Mouse (Mus musculus) intestine, embryonic 16.5 days (tissue): ENCODE measurements at regions not wholly inside any gene's neighbourhood (a gene's known extent, or its start where the extent isn't known, plus 50 kb on each side); places are given as distances from the start of the nearest gene placed in this dataset.

Experiments
- ATAC-seq: fragments of 200-750 bp; cut with Nextera tagmentation; 2 replicates; pipeline ENCODE4 v1.8.0; 2017; ENCODE audit warnings: moderate TSS enrichment, moderate library complexity
- H3K27ac ChIP-seq: fragments of 300-500 bp; sonication (generic); 2 replicates; pipeline ENCODE4 v1.5.1; 2014; ENCODE audit warnings: mild to moderate bottlenecking, low read length
- H3K27me3 ChIP-seq: fragments of 300-500 bp; sonication (generic); replicated peaks from 2 replicates; pipeline ENCODE4 v1.6.1; 2014; ENCODE audit warnings: low read length, control low read depth, mixed read lengths; ENCODE audit not compliant: control insufficient read depth, insufficient read depth
- H3K36me3 ChIP-seq: fragments of 300-500 bp; sonication (generic); 2 replicates; pipeline ENCODE4 v1.6.1; 2014; ENCODE audit warnings: low read length, control low read depth; ENCODE audit not compliant: control insufficient read depth, insufficient read depth
- H3K4me1 ChIP-seq: fragments of 300-500 bp; sonication (generic); 2 replicates; pipeline ENCODE4 v1.6.1; 2014; ENCODE audit warnings: low read length, control low read depth, mixed read lengths; ENCODE audit not compliant: control insufficient read depth, insufficient read depth
- H3K4me2 ChIP-seq: fragments of 300-500 bp; sonication (generic); 2 replicates; pipeline ENCODE4 v1.6.1; 2014; ENCODE audit warnings: low read depth, low read length, control low read depth
- H3K4me3 ChIP-seq: fragments of 300-500 bp; sonication (generic); 2 replicates; pipeline ENCODE4 v1.5.1; 2014; ENCODE audit warnings: mild to moderate bottlenecking, low read length
- H3K9ac ChIP-seq: fragments of 300-500 bp; sonication (generic); 2 replicates; pipeline ENCODE4 v1.6.1; 2014; ENCODE audit warnings: low read depth, low read length
- H3K9me3 ChIP-seq: fragments of 300-500 bp; sonication (generic); 2 replicates; pipeline ENCODE4 v1.6.1; 2016; ENCODE audit warnings: low read length, control low read depth; ENCODE audit not compliant: control insufficient read depth
- WGBS: fragments of 180-500 bp; shearing (Covaris S2); extraction: QIAGEN DNeasy Blood & Tissue Kit; methylation state at CpG from one replicate; pipeline ENCODE4 v1.1.7; 2014; 5-methylcytosine and 5-hydroxymethylcytosine counted together

- H3K27me3 ChIP-seq = no peaks in the 10 kb centered on the region
- H3K9ac ChIP-seq = no peak overlapping the region
- peaks cover 6% of the 10 kb centered on the region for H3K4me1 ChIP-seq
- H3K9me3 ChIP-seq = no peaks in the 10 kb centered on the region
- no peaks in the 10 kb centered on the region for H3K36me3 ChIP-seq
- H3K4me3 ChIP-seq = no peak overlapping the region
- WGBS = 50% methylated on average over 3 of the region's 3 CpGs
- ATAC-seq = no peak
- no peak overlapping the region for H3K4me2 ChIP-seq
- no peak overlapping the region for H3K27ac ChIP-seq
Observed at GRCm38 (mm10) chr6:98872334-98872733, 529.8 kb upstream of the Gm765 start.

- no peak for ATAC-seq
- Histone ChIP-seq H3K4me2 (no peak overlapping the region), H3K4me3 (no peak overlapping the region), H3K27me3 (no peaks in the 10 kb centered on the region), H3K9ac (no peak overlapping the region), H3K36me3 (no peaks in the 10 kb centered on the region), H3K9me3 (no peaks in the 10 kb centered on the region), H3K27ac (no peak overlapping the region), H3K4me1 (peaks cover 6% of the 10 kb centered on the region)
- 73% methylated on average over 6 of the region's 6 CpGs for WGBS
Observed at GRCm38 (mm10) chr6:98869772-98870171, 527.2 kb upstream of the Gm765 start.

GRCm38 (mm10) chr6:98864306-98864705 lies 521.8 kb upstream of the Gm765 start:
- H3K27ac ChIP-seq = no peak overlapping the region
- H3K4me1 ChIP-seq = no peaks in the 10 kb centered on the region
- H3K4me3 ChIP-seq = no peak overlapping the region
- H3K9ac ChIP-seq = no peak overlapping the region
- no peak overlapping the region for H3K4me2 ChIP-seq
- H3K27me3 ChIP-seq = no peaks in the 10 kb centered on the region
- H3K9me3 ChIP-seq = no peaks in the 10 kb centered on the region
- no peaks in the 10 kb centered on the region for H3K36me3 ChIP-seq
- 53% methylated on average over 2 of the region's 2 CpGs for WGBS
- no peak for ATAC-seq

GRCm38 (mm10) chr6:98855958-98856357 lies 513.4 kb upstream of the Gm765 start:
- Histone ChIP-seq H3K4me3 (no peak overlapping the region), H3K27ac (no peak overlapping the region), H3K4me1 (no peaks in the 10 kb centered on the region), H3K9ac (no peak overlapping the region), H3K4me2 (no peak overlapping the region), H3K36me3 (no peaks in the 10 kb centered on the region), H3K27me3 (no peaks in the 10 kb centered on the region), H3K9me3 (no peaks in the 10 kb centered on the region)
- ATAC-seq = no peak
- 85% methylated on average over 1 of the region's 1 CpGs for WGBS

- H3K27ac ChIP-seq = no peak overlapping the region
- no peak for ATAC-seq
- peaks cover 3% of the 10 kb centered on the region; the same call in 1 of the 2 replicates for H3K4me1 ChIP-seq
- WGBS = 88% methylated on average over 2 of the region's 2 CpGs
- H3K36me3 ChIP-seq = no peaks in the 10 kb centered on the region
- no peak overlapping the region for H3K4me2 ChIP-seq
- no peaks in the 10 kb centered on the region for H3K9me3 ChIP-seq
- H3K9ac ChIP-seq = no peak overlapping the region
- no peak overlapping the region for H3K4me3 ChIP-seq
- H3K27me3 ChIP-seq = no peaks in the 10 kb centered on the region
Observed at GRCm38 (mm10) chr6:98850906-98851305, 508.4 kb upstream of the Gm765 start.

- 71% methylated on average over 1 of the region's 1 CpGs for WGBS
Observed at GRCm38 (mm10) chr6:98848835-98849234, 506.3 kb upstream of the Gm765 start.

GRCm38 (mm10) chr6:98846001-98846695 lies 503.6 kb upstream of the Gm765 start:
- H3K4me1 ChIP-seq = peaks cover 6% of the 10 kb centered on the region
- 43% methylated on average over 5 of the region's 5 CpGs for WGBS
- no peak overlapping the region for H3K4me2 ChIP-seq
- ATAC-seq = no peak
- H3K27ac ChIP-seq = no peak overlapping the region
- H3K27me3 ChIP-seq = no peaks in the 10 kb centered on the region
- H3K9ac ChIP-seq = no peak overlapping the region
- H3K9me3 ChIP-seq = no peaks in the 10 kb centered on the region
- no peak overlapping the region for H3K4me3 ChIP-seq
- H3K36me3 ChIP-seq = no peaks in the 10 kb centered on the region

More at GRCm38 (mm10) chr6:98848835-98849234, 506.3 kb upstream of the Gm765 start:
- no peak overlapping the region for H3K4me3 ChIP-seq
- H3K36me3 ChIP-seq = no peaks in the 10 kb centered on the region
- no peak overlapping the region for H3K9ac ChIP-seq
- no peak overlapping the region for H3K27ac ChIP-seq
- no peak overlapping the region for H3K4me2 ChIP-seq
- H3K9me3 ChIP-seq = no peaks in the 10 kb centered on the region
- peak; percentile 95 for ATAC-seq
- H3K4me1 ChIP-seq = peaks cover 3% of the 10 kb centered on the region; the same call in 1 of the 2 replicates
- no peaks in the 10 kb centered on the region for H3K27me3 ChIP-seq

- H3K9me3 ChIP-seq = no peaks in the 10 kb centered on the region
- peak; percentile 43 for ATAC-seq
- H3K4me3 ChIP-seq = no peak overlapping the region
- no peak overlapping the region; the same call in 1 of the 2 replicates for H3K27ac ChIP-seq
- H3K4me1 ChIP-seq = peaks cover 6% of the 10 kb centered on the region
- H3K27me3 ChIP-seq = no peaks in the 10 kb centered on the region
- no peaks in the 10 kb centered on the region for H3K36me3 ChIP-seq
- WGBS = 53% methylated on average over 5 of the region's 5 CpGs
- H3K4me2 ChIP-seq = no peak overlapping the region
- H3K9ac ChIP-seq = no peak overlapping the region
Observed at GRCm38 (mm10) chr6:98843598-98843997, 501.0 kb upstream of the Gm765 start.

GRCm38 (mm10) chr6:98842924-98843323 lies 500.4 kb upstream of the Gm765 start:
- Histone ChIP-seq H3K4me2 (no peak overlapping the region), H3K9me3 (no peaks in the 10 kb centered on the region), H3K27ac (peak overlapping the region; percentile 37), H3K36me3 (no peaks in the 10 kb centered on the region), H3K9ac (no peak overlapping the region), H3K4me3 (no peak overlapping the region), H3K4me1 (peaks cover 6% of the 10 kb centered on the region), H3K27me3 (no peaks in the 10 kb centered on the region)
- 41% methylated on average over 4 of the region's 4 CpGs for WGBS
- ATAC-seq = peak; percentile 99

- no peak overlapping the region for H3K27ac ChIP-seq
- H3K4me1 ChIP-seq = no peaks in the 10 kb centered on the region
- no peaks in the 10 kb centered on the region for H3K36me3 ChIP-seq
- no peak overlapping the region for H3K4me3 ChIP-seq
- H3K9me3 ChIP-seq = no peaks in the 10 kb centered on the region
- no peaks in the 10 kb centered on the region for H3K27me3 ChIP-seq
- 86% methylated on average over 7 of the region's 7 CpGs for WGBS
- ATAC-seq = no peak
- H3K4me2 ChIP-seq = no peak overlapping the region
- no peak overlapping the region for H3K9ac ChIP-seq
Observed at GRCm38 (mm10) chr6:98833922-98834321, 491.4 kb upstream of the Gm765 start.
